17 mouse cellular contexts compared by ENCODE assay signal in the genomic region with DNA sequence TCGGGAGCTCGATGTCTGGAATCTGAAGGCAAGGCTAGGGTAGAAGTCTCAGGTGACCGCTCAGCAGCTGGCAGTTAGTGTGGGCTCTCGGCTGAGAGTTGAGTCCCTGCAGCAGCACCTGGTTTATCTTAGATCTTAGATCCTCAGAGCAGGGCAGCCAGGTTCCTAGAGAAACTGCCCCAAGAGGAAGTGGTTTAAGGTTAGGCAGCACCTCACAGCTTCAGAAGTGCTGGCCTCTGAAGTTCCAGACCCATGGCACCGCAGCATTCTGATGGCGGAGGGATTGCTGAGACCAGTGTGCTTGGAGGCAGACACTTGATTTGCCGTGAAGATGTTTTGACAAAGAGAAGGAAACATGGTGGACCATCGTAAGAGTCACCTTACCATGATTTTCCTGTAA.
A peak's percentile ranks its signal among the peaks of the same experiment; 100 is the strongest.
DNase-seq lines count a peak whose midpoint lies in the region; ATAC-seq and TF ChIP-seq lines count a peak whose summit lies in the region.
"Had no signal": no experiment of that assay in that cellular context is flagged by ENCODE, and none has a peak within 500 bp of the region (broad histone marks: within the 10 kb centered on the region; RNA-seq: fewer than 3 reads in every experiment).

No protein-coding gene starts in this region.

- no peak overlapping the region for H3K4me2 ChIP-seq in kidney, embryonic 15.5 days
- no peak overlapping the region for H3K4me2 ChIP-seq in forebrain, embryonic 16.5 days (ENCODE audit: low read length)
- H3K4me2 ChIP-seq in midbrain, postnatal 0 days (ENCODE audit: low read depth, low read length, poor library complexity, severe bottlenecking): no peak overlapping the region
- H3K4me2 ChIP-seq: liver, embryonic 13.5 days; stomach, embryonic 15.5 days had no signal

- no peak for ATAC-seq in kidney, embryonic 15.5 days (replicated peaks; ENCODE audit: low FRiP score)
- ATAC-seq in forebrain, embryonic 16.5 days: no peak
- ATAC-seq in midbrain, postnatal 0 days (ENCODE audit: low FRiP score): no peak

- H3K36me3 ChIP-seq in kidney, embryonic 15.5 days: peaks cover 5% of the 10 kb centered on the region
- no peaks in the 10 kb centered on the region for H3K36me3 ChIP-seq in embryonic facial prominence, embryonic 10.5 days (replicated peaks)
- no peaks in the 10 kb centered on the region for H3K36me3 ChIP-seq in forebrain, embryonic 16.5 days (ENCODE audit: control insufficient read depth, insufficient read depth)
- H3K36me3 ChIP-seq in midbrain, postnatal 0 days (ENCODE audit: insufficient read depth, low read length): peaks cover 2% of the 10 kb centered on the region; the same call in 1 of the 2 replicates
- H3K36me3 ChIP-seq: liver, embryonic 13.5 days; midbrain, embryonic 10.5 days; stomach, embryonic 15.5 days had no signal

- H3K4me1 ChIP-seq in kidney, embryonic 15.5 days: peaks cover 44% of the 10 kb centered on the region
- H3K4me1 ChIP-seq in embryonic facial prominence, embryonic 10.5 days: peaks cover 50% of the 10 kb centered on the region
- H3K4me1 ChIP-seq in forebrain, embryonic 16.5 days (replicated peaks; ENCODE audit: control insufficient read depth, insufficient read depth, low read length): peaks cover 26% of the 10 kb centered on the region
- H3K4me1 ChIP-seq in midbrain, postnatal 0 days (ENCODE audit: insufficient read depth, low read length): no peaks in the 10 kb centered on the region; the same call in 1 of the 2 replicates
- H3K4me1 ChIP-seq: liver, embryonic 13.5 days had no signal

- DNase-seq in kidney, adult 9 months: no peak
- DNase-seq in embryonic facial prominence, embryonic 10.5 days (ENCODE audit: low spot score): no peak
- peak; percentile 13 for DNase-seq in induced T-regulatory cell, adult 2 months (ENCODE audit: low read depth)
- peak; percentile 36 for DNase-seq in naive thymus-derived CD4-positive, alpha-beta T cell, adult 2 months (ENCODE audit: low read depth)
- DNase-seq in midbrain, postnatal 0 days (ENCODE audit: low spot score): no peak
- DNase-seq: adrenal gland, postnatal 36 days; cerebellum, postnatal 10 days; heart, adult 2 months; kidney, postnatal 36 days; liver, embryonic 13.5 days; lung, postnatal 10 days; retina, postnatal 1 day had no signal

- no peaks in the 10 kb centered on the region for H3K9me3 ChIP-seq in kidney, embryonic 15.5 days (replicated peaks)
- no peaks in the 10 kb centered on the region for H3K9me3 ChIP-seq in embryonic facial prominence, embryonic 10.5 days
- H3K9me3 ChIP-seq in forebrain, embryonic 16.5 days (ENCODE audit: control insufficient read depth, low read length): no peaks in the 10 kb centered on the region
- H3K9me3 ChIP-seq in midbrain, postnatal 0 days (ENCODE audit: low read length): no peaks in the 10 kb centered on the region
- H3K9me3 ChIP-seq: forebrain, embryonic 10.5 days; liver, embryonic 13.5 days; midbrain, embryonic 10.5 days; stomach, embryonic 15.5 days had no signal

- H3K27ac ChIP-seq in kidney, embryonic 15.5 days: peak overlapping the region; percentile 66
- peak overlapping the region; percentile 59 for H3K27ac ChIP-seq in embryonic facial prominence, embryonic 10.5 days (replicated peaks)
- H3K27ac ChIP-seq in forebrain, embryonic 16.5 days (ENCODE audit: low read length): no peak overlapping the region
- no peak overlapping the region for H3K27ac ChIP-seq in midbrain, postnatal 0 days (ENCODE audit: low read depth, low read length)
- H3K27ac ChIP-seq: forebrain, embryonic 10.5 days; heart, adult 2 months; liver, embryonic 13.5 days; midbrain, embryonic 10.5 days; stomach, embryonic 15.5 days had no signal

- WGBS in kidney, embryonic 15.5 days: 59% methylated on average over 8 of the region's 8 CpGs
- WGBS in embryonic facial prominence, embryonic 10.5 days: 78% methylated on average over 8 of the region's 8 CpGs
- 89% methylated on average over 8 of the region's 8 CpGs for WGBS in forebrain, embryonic 16.5 days
- 80% methylated on average over 8 of the region's 8 CpGs for WGBS in midbrain, postnatal 0 days

- no peak overlapping the region for H3K4me3 ChIP-seq in kidney, embryonic 15.5 days (replicated peaks)
- H3K4me3 ChIP-seq in embryonic facial prominence, embryonic 10.5 days: no peak overlapping the region
- no peak overlapping the region for H3K4me3 ChIP-seq in forebrain, embryonic 16.5 days (replicated peaks; ENCODE audit: low read length)
- H3K4me3 ChIP-seq in midbrain, postnatal 0 days (ENCODE audit: low read depth, low read length): no peak overlapping the region
- H3K4me3 ChIP-seq: forebrain, embryonic 10.5 days; heart, adult 2 months; liver, embryonic 13.5 days; midbrain, embryonic 10.5 days; stomach, embryonic 15.5 days had no signal

- no peaks in the 10 kb centered on the region for H3K27me3 ChIP-seq in kidney, embryonic 15.5 days
- no peaks in the 10 kb centered on the region for H3K27me3 ChIP-seq in embryonic facial prominence, embryonic 10.5 days (replicated peaks; ENCODE audit: low read depth, poor library complexity, severe bottlenecking)
- no peaks in the 10 kb centered on the region for H3K27me3 ChIP-seq in forebrain, embryonic 16.5 days (replicated peaks; ENCODE audit: control insufficient read depth, insufficient read depth, low read length)
- H3K27me3 ChIP-seq in midbrain, postnatal 0 days (ENCODE audit: insufficient read depth, low read length): no peaks in the 10 kb centered on the region
- H3K27me3 ChIP-seq: liver, embryonic 13.5 days; stomach, embryonic 15.5 days had no signal

- no peak overlapping the region for H3K9ac ChIP-seq in kidney, embryonic 15.5 days
- H3K9ac ChIP-seq in forebrain, embryonic 16.5 days (replicated peaks; ENCODE audit: low read depth, low read length): no peak overlapping the region
- no peak overlapping the region for H3K9ac ChIP-seq in midbrain, postnatal 0 days (replicated peaks; ENCODE audit: low read length, poor library complexity, severe bottlenecking)
- H3K9ac ChIP-seq: liver, embryonic 13.5 days; stomach, embryonic 15.5 days had no signal

- no peak for TF ChIP-seq CTCF in midbrain, postnatal 0 days (IDR thresholded peaks at IDR 0.05)

Comparison
In these comparisons a context has a peak if more than half of its experiments do, and no peak if none do; other contexts are left out.
1. H3K27ac ChIP-seq: peak in kidney, embryonic 15.5 days (single experiment) and embryonic facial prominence, embryonic 10.5 days (single experiment); none in forebrain, embryonic 16.5 days (single experiment) and midbrain, postnatal 0 days (single experiment).
2. DNase-seq: peak in induced T-regulatory cell, adult 2 months (single experiment) and naive thymus-derived CD4-positive, alpha-beta T cell, adult 2 months (single experiment); none in kidney, adult 9 months (single experiment), embryonic facial prominence, embryonic 10.5 days (single experiment) and midbrain, postnatal 0 days (single experiment).